Mouse (Mus musculus) erythroblast, embryonic 14.5 days (primary cell): Measurements from ENCODE around the gene Il15.

ENCODE experiments used
- GATA1 ChIP-seq: IDR thresholded peaks from 2 replicates; pipeline ENCODE4 v1.6.1; 2012; ENCODE audit warnings: low read length, inconsistent platforms, mixed read lengths
- TAL1 ChIP-seq: IDR thresholded peaks from 3 replicates; pipeline ENCODE4 v1.6.1; 2012; ENCODE audit warnings: low read length, inconsistent platforms, mixed read lengths

DNA sequence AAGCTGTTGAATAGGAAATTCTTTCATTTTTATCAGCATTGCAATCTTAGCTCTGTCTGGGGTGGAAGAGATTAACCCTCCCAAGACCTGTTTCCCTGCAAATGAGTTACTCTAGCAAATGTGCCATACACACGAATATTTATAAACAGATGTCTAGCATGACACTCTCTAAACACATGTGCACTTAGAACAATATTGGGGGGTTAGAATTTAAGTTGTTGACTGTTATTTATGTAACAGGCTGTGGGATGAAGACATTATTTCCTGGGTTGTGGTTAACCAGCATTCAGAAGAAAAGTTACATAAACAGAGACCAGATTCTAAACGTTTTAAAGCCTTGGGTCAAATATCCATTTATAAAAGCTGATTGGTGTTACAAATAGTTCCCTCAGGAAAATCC lies 2.6 kb downstream of the Il15 start:
- TF ChIP-seq TAL1 (no peak), GATA1 (no peak)
